Mouse (Mus musculus): ENCODE measurements around the gene Lpp. TPM values are rescaled to one million over a fixed set of nuclear protein-coding genes. Genes with fewer than 3 reads are reported as not detected.
A peak's percentile ranks its signal among the peaks of the same experiment; 100 is the strongest.

Lpp gene
- polyA plus RNA-seq, 1 experiment from 2014 or later, result 17.1 TPM

DNA sequence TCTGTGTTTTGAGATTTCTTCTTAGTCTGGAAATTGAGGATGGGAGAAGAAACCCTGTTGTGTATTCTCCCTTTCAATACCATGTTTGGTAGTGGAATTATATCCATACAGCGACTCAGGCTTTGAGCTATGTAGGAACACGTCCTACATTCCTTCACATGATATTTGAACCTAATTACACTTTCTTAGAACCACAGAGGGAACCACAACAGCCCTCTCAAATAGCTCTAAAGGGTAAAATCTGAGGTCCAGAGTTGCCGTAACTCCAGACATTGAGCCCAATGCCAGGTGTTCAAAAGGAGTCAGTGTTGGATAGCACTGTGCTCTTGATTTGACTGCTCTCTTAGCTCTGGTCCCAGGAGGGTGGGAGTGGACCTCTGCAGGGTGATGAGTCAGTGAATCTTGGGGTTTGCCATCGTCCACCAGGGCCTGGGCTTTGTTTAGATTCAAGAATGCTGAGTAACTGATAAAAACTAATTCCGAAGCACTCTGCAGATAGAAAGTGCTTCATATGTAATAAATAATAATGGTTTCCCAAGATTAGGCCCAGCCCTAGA lies 104.9 kb downstream of the Lpp start:
- no peak for DNase-seq (ENCODE audit: low spot score)

DNA sequence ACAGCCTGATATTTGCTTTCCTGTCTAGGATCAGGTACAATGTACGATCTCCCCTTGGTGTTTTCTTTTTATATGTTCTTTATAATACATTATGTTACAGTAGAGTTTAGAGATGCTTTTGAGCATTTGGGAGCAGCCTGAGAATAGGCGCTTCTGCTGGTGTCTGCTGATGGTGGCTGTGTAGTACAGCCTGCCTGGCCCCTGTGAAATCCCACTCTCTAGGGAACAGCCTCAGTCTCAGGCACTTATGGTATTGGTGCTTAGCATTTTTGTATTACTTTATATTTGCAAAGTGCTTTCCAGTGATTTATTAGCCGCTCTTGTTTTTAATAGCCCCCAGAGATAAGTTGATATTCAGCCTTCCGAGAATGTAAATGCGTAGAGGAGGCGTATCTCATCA lies 107.9 kb downstream of the Lpp start:
- no peak for DNase-seq (ENCODE audit: low spot score)

DNA sequence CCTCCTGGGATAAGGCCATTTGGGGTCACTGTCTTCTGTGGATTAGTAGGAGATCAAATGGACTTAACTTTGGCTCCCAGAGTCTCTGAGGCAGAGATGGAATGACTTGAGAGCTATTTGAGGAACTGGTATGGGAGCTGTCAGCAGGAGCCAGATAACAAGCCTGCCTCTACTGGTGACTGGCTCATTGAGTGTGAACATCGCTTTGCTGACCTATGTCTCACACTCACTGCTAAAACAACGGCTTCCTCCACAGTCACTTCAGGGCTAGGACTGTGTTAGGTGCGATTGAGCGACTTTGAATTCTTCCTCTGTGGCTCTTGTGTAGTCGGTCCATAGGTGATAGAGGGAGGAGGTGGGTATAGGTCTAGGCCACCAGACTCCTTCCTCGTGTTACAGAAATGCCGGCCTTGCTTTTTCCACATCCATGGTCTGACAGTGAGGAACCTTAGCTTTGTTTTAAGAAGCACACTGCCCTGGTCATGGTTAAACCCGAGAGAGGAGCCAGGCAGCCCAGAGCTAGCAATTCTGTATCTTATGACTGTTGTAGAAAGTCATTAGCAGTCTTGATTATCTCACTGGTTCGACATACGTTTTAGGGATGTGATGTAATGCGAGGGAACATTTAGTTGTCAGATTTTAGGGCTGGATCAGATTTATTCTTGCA lies 108.5 kb downstream of the Lpp start:
- DNase-seq (ENCODE audit: low spot score), result no peak

DNA sequence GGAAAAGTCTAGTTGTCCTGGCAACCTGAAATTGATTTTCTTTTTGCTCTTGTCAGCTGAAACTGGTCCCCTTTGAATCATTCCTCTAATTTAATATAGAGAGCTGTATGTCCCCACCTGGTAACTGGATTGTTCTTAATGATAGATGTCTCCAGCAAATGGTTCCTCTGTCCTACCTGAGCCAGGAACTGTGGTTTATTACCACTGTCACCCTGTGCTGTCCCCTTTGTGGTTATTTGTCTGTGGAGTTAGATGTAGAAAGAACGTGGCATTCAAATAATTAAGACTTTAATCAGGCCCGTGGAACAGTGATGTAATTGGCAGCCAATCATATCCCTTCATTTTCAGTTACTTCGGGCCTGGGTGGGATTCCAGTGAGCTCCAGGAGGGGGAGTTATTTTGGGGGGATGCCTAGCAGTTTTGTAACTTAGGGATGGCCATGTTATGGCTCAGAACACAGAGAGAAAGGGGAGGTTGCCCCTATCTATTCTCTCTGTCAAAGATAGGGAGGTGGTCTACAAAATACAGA lies 109.1 kb downstream of the Lpp start:
- DNase-seq (ENCODE audit: low spot score), result no peak

DNA sequence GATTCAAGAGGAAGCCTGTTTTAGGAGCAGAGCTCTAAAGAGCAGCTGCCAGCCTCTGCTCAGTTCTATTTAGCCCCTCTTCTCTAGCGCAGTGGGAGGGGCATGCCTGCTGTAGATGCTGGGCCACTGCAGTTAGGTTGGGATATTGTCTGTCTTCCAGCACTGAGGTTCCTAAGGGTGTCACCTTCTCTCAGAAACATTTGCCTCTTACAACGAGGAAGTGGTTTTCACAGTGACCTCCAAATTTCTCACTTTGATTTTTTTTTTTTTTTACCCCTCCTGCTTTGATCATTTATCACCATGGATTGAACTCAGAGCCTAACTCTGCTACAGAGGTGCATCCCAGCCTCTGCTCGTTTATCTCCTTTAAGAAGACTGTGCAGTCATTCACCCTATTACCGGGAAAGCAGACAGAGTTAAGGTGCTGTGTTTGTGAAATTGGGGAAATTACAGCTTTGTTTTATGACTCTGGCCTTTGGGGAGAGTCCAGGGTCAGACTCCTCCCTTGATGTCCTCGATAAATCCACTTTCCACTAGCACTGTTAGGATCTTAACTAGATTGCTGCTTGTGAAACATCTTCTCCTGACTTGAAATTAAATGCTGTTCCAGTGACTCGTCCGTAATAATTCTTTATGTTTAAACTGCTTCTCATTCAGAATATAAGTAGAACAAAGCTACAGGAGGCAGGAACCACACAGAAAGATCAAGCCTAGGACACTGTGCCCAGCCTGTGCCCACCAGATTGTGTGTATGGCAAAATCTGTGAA lies 111.7 kb downstream of the Lpp start:
- peak; percentile 40 for DNase-seq (ENCODE audit: low spot score)

DNA sequence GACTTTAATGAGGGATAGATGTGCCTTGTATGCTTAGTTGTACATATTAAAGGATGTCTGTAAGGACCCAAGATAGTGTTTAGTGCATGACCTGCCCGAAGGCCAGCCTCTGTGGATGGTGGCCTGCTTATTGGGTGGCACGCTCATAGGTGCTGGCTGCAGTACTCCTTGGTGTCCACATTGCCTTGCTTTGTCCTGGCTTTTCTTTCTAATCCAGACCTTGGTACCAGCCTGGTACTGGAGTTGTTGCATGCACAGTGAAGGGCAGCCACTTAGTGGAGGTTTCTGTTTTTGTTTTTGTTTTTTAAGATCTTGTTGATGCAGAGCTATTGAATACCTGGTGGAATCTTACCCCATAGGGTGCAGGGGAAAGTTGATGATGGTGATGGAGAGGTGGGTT lies 112.9 kb downstream of the Lpp start:
- no peak for DNase-seq (ENCODE audit: low spot score)

DNA sequence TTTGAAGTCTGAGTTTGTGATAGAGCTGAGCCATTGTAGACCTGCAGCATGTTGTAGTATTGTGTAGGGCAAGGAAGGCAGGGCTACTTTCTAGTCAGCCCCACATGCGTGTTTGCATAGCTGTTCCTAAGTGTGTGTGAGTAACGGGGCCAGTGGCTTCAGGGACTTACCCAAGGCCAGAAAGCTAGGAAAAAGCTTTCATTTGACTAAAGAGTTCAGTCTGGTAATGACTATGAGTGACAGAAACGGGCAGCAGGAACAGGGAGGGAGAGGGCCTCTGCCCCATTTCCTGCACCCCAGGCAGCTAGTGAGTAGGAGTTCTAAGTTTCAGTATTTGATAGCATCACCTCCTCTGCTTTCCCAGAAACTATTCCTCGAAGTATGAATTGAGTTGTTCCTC lies 113.4 kb downstream of the Lpp start:
- DNase-seq (ENCODE audit: low spot score), result peak; percentile 27

DNA sequence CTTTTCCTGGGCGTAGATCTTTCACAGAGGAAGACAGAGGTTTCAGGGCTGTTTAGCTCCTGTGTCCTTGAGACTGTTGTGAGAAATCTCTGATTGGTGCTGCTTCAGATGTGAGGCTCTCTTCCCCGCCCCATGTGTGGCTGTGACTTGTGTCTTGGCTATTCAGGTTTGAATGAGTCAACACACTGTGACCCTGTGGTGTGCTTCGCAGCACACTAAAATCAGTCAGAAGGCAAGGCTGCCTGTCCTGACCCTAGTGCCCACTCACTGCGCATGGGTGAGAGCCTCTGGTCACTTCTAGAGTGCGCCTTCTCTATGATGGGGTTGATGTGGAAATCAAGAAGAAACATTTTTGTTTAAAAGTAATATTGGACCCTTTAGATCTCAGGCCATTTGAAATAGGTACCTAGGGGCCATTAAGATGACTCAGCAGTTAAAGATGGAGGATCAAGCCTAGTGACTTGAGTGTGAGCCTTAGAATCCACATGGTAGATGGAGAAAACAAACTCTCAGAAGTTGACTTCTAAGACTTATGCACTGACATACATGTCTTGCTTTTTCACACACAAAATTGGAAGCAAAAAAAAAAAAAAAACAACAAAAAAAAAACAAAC lies 114.7 kb downstream of the Lpp start:
- DNase-seq (ENCODE audit: low spot score), result no peak

DNA sequence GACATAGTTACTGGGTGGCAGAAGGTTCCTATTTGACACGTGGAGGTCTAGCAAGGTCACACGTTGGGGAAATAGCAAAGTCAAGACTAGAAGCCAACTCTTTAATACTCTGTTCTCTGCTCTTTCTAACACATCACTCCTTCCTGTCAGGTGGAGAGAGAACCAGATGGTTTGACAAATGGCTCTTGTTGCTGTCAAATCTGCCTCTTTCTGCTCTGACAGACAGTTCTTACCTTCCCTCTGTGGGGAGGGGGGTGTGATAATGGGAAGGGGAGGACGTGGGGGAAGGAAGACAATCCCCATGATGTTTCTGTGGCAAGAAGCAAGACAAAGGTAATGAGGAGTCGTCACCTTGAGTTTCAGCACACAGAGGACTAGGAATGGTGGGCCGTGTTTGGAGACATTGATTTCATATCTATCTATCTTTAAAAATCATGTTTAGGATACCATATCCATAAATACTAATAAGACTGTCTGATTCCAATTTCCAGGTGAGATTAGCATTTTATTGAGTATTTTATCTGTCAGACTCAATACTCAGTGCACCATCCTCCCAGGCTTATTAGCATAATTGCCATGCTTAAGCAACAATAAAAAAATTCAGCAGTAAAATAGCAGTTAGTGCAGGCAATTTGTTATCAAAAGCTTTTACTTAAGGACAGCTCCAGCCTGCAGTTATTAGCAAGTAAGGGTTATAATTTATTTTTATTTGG lies 115.9 kb downstream of the Lpp start:
- DNase-seq (ENCODE audit: low spot score), result peak; percentile 24

DNA sequence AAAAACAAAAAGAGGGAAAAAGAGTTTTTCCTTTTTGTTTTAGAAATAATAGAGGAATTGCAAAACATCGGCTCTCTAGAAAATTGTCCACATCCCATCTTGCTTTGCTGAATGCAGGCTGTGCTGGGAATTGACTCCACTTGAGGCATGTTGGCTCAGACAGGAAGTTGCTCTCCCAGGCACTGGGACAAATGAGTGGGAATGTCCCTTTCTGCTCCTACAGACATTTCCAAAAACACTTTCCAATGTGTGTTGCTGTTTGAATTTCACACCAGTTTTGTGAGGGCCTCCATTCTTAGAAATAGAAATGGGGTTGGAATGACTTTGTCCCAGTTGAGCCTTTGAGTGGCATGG lies 116.5 kb downstream of the Lpp start:
- no peak for DNase-seq (ENCODE audit: low spot score)

DNA sequence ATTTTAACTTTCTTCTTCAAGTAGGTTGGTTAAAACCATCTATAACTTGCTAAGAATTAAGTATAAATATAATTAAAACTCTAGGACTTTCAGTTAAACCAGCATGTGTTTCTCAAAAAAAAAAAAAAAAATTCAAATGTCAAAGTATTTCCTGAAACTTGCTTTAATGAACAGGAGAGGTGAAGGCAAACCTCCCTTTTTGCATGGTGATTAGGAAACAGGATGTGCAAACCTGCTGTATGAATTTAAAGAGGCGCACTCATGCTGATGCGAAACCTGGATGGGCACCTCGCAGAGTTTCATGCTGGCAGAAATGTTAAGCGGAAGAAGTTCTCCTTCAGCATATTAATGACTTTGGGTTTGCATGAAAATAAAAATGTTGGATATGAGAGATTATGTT lies 119.9 kb downstream of the Lpp start:
- DNase-seq (ENCODE audit: low spot score), result no peak

DNA sequence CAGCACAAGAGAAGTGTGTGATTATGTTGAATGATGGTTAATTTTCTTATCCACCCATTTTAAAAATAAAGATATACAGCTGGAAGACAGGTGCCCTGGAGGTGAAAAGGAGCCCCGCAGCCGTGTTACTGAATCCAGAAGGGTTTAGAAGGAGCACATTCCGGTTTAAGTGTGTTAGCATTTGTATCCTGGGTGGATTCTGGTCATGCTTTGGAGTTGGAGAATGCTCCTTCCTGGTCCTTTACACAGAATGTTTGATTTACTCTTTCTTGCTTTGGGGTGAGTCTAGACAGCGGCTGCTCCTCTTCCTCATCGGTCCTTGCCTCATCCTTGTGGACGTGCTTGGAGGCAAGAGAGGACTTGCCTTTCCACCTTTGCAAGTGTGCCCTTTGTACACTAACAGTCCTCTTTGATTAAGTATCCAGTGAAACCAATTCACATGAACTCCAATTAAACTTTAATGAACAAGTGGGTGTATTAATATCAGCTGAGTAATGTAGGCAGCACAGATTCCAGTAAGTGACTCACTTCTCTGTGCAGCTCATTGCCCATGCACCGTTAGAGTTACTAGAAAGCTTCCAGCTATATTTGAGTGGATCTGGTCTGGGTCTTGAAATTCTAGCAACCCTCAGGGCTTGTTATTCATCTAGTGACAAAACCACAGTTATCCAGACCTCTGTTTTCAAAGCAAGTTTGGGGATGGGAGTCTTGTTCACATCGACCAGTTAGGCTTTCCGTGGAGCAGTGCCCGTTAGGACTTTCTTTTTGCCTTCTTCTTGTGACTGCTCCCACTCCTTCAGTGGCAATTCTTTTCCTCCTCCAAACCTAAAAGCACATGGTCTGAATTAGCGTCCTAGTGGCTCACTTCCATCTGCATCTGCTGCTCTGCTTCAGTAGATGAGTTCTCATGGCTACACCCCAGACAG lies 121.8 kb downstream of the Lpp start:
- DNase-seq (ENCODE audit: low spot score), result no peak

DNA sequence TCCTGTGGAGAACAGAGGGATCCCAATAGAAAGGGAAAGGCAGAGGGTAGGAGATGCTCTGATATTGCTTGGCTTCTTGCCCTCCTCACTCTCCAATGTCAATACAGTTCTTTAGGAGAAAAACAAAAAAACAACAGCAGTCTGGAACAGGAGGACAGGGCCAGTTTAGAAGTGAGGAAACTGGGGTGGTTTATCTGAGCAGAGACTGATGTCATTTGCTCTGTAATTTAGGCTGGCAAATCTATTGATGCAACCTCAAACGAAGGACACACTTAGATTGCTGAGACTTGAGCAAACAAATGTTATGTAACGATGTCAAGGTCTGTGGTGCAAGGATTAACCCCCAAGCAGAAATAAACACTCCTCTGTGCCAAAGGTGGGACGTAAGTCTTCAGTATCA lies 123.7 kb downstream of the Lpp start:
- no peak for DNase-seq (ENCODE audit: low spot score)

DNA sequence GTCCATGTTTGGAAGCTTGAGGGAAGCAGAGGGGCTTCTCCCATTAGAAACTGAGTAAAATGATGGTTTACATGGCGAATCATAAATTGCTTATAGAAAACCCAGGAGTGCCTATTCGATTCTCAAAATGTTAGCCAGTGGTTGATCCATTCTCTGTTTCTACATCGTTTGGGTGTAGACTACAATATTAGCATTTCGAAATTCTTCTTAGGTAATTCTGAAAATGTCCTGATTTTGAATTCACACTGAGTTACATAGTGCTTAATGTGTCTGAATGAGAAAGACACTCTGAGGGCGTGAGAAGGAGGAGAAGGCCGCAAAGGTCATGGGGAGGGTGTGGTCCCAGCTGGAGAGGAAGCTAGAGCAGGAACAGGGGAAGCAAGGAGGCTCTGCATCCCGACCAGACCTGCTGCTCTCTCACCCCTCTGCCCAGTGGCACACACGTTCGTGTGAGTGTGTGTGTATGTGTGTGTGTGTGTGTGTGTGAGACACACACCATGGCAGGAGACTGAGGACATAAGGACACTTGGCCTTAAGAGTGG lies 124.3 kb downstream of the Lpp start:
- DNase-seq (ENCODE audit: low spot score), result no peak

DNA sequence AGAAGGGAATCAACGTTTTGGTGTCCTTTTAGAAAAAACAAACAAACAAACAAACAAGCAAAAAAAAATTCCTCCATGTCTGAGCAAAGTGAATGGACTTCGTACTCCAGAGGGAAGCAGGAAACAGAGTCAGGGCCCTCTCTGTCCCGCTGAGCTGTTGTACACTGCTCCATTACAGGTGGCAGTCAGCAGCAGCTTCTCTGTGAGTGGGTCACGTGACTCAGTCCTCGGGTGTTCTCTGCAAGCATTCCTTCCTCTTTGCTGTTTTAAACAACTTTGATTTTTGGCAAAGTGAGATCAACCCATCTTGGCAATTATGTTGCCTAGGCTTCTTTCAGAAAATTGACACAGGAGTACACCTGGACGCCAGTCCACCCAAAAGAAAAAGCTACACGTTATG lies 125.5 kb downstream of the Lpp start:
- DNase-seq (ENCODE audit: low spot score), result peak; percentile 54

DNA sequence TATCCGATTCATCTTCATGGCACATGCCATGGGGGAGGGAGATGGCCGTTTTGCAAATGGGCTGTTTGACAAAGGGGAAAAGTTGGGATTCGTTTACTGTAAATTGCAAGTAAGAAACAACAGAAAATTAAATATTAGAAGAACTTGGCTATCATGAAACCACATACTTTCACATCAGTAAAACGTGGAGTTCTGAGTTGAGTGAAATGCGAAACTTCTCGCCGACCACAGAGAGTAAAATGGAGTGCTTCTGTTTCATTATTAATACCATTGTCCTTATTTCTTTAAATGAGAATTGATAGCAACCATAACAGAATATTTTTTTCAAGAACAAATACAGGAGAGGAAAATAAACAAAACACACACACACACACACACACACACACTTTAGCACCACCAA lies 133.9 kb downstream of the Lpp start:
- DNase-seq (ENCODE audit: low spot score), result no peak

DNA sequence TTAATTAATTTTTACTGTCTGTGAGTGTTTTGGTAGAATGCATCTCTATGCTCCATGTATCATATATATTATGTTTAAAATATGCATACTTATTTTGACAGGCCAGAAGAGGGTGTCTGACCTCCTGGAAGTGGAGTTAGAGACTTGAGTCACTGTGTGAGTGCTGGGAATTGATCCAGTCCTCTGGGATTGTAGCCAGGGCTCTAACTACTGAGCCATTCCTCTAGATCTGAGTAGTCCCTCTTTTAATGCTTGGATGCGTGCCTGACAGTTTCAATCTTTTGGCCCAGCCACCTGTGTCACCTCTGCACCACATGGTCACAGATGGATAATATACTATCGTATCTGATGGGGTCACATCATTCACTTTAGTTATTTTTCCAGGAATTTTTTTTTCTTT lies 138.4 kb downstream of the Lpp start:
- no peak for DNase-seq (ENCODE audit: low spot score)

DNA sequence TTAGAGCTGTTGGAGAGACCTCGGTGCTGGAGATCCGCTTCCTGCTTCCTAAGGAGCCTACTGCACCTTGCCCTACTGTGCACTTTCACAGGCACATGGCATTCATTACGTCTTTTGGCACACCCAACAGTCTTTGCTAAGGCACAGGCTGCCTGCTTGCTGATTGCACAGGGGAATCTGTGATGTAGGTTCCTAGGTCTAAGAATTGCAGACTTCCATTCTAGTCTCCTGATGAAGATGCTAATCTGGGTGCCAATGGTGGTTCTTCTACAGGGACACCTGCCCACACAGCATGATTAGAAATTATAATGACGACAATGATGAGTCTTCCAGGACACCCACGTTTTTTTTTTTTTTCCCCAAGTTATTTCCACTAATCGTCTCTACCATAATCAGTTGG lies 141.9 kb downstream of the Lpp start:
- no peak for DNase-seq (ENCODE audit: low spot score)

DNA sequence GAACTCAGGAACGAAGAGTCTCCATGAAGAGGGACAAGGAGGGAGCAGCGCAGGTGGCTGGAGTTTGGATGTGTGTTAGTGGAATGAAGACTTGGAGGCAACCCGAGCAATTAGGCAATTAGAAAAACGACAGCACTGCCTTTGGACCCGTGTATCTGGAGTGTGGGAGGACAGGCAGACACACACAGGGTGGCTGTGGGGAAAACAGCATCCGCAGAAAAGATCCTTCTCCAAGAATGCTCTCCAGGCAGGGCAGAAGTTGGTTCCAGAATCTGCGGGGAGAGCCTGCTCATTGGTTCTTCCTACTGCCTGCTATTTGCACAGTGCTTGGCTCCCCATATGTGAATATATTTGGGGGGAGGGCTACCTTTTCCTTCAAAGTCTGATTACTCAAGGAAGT lies 143.0 kb downstream of the Lpp start:
- no peak for DNase-seq (ENCODE audit: low spot score)

DNA sequence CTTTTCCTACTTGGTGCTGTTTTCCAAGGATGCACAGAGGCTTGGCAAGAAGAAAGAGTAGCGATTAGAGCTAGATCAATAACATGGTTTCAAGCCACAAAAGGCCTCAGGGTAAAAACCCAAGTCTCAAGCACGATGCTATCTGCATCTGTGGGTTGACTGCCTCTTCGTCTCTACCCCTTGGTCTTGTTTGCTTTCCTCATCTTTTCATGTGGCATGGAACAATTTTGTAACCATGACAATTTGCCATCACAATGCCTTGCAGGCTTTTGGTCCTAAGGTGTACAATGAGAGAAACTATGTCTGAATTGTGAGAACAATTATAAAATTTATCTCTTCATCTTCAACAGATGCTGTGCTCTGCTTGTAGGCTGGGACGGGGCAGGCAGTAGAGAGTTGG lies 145.7 kb downstream of the Lpp start:
- peak; percentile 38 for DNase-seq (ENCODE audit: low spot score)
